Mouse (Mus musculus): Measurements from ENCODE around the gene Glod4.

GRCm38 (mm10) chr11:76283841-76284240 is 40.3 kb upstream of the Glod4 start:
- TF ChIP-seq CTCF (IDR thresholded peaks at IDR 0.05; ENCODE audit: low read depth, low read length) (no peak), POLR2A (IDR thresholded peaks at IDR 0.05; ENCODE audit: insufficient read depth, low read length) (no peak), EP300 (IDR thresholded peaks at IDR 0.05; ENCODE audit: insufficient read depth, low read depth, low read length) (no peak)
